Mouse (Mus musculus): ENCODE data around the gene Slc9a1.

GRCm38 (mm10) chr4:133461362-133461761 lies 91.9 kb downstream of the Slc9a1 start:
- no peak for TF ChIP-seq CTCF (IDR thresholded peaks at IDR 0.05; ENCODE audit: control insufficient read depth, insufficient read depth, insufficient replicate concordance, low read depth, low read length)
- TF ChIP-seq POLR2A (IDR thresholded peaks at IDR 0.05; ENCODE audit: control insufficient read depth, low read depth, low read length) = no peak

All from testis, adult 2 months (tissue).